Mouse (Mus musculus) megakaryocyte-erythroid progenitor cell, adult 5-6 weeks (primary cell): ENCODE measurements around the gene Nrxn2. TPM values are rescaled to one million over a fixed set of nuclear protein-coding genes. Genes with fewer than 3 reads are reported as not detected.

ENCODE experiments used
- ATAC-seq: replicated peaks from 2 replicates; pipeline ENCODE4 v1.8.0; 2016; ENCODE audit warnings: mild to moderate bottlenecking, inconsistent platforms; ENCODE audit not compliant: severe bottlenecking, poor library complexity, low FRiP score, low TSS enrichment
- total RNA-seq, 2 experiments: library from RNA; stranded (forward) in 1 of 2; stranded (reverse) in 1 of 2; fragments of 200-1000, 215-1000 nt in 1 of 2; fragments of >200 nt in 1 of 2; fragmentation: Nextera tagmentation in 1 of 2; gene quantifications; 2 replicates each; pipeline ENCODE4 v1.2.3; 2014 to 2017

Nrxn2 gene
- total RNA-seq, 2 experiments from 2014 or later = not detected

DNA sequence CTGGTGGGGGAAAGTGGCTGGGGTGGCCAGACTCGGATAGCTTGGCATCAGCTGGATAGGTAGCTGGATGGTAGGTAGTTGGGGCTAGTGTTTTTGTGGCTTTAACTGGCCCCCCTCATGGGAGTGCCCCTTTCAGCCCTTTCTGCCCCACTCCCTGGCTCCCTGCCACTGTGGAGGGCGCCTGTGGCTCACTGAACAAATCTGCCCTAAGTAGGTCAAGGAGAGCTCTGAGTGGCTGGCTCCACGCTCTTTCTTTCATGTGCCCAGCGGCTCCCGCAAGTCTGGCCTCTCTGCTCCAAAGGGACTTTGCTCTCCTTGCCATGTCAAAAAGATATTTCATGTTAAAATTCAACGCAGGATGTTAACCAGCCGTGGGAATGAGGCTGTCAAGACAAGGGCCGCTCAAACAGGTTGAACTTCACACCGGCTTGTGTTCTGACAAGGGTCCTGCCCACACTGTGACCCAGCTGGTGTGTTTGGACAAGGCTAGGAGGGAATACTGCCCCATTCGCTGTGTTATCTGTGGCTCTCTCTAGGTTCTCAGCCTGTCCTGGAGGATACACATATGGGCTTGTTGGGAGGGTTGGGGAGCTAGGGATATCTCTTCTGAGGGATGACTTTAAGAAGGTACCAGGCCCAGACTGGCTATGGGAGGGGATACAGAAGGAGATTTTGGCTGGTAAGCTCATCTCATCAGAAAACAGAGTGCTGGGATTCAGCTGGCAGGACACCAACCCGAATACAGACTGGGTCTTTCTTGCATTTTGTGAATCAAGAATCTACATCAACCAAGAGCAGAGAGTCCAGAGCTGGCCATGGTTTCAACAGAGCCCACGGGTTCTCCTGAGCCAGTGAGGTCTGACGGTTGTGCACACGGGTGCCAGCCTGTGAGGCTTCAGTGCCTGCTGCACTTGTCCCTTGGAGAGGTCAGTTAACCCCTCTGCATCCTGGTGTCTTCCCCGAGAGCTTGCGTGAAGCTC, 130.2 kb downstream of the Nrxn2 start:
- ATAC-seq = no peak

DNA sequence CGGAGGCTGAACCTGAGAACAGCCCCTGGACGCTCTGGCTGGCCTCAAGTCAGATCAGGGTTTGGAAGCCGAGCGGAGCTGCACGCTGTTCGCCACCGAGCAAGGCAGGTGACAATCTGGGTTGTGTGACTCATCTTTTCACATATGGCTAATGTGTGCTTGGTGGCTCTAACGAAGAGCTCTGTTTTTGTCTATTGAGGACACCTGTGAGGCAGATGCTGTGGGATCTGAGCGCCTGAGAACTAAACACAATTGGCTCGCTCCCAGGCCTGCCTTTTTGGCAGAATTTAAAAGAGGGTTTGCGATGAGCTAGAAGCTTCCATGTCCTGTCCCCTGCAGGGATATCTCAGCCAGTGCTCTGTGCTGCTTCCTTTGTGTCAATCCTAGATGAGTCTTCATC, 131.0 kb downstream of the Nrxn2 start:
- no peak for ATAC-seq

DNA sequence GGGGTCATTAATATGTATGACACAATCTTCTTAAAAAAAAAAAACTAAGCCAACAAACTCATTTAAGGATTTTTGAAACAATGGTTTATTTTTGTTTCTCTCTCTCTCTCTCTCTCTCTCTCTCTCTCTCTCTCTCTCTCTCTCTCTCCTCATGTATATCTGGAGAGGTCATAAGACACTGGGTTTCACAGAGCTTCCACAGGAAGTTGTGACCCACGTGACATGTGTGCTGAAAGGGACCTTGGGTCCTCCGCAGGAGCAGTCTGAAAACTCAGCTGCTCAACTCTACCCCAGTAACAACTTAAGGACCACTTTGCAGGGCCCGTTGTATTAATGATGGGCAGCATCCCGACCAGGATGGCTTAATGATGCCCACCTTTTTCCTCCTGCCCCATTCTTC, 132.7 kb downstream of the Nrxn2 start:
- no peak for ATAC-seq

DNA sequence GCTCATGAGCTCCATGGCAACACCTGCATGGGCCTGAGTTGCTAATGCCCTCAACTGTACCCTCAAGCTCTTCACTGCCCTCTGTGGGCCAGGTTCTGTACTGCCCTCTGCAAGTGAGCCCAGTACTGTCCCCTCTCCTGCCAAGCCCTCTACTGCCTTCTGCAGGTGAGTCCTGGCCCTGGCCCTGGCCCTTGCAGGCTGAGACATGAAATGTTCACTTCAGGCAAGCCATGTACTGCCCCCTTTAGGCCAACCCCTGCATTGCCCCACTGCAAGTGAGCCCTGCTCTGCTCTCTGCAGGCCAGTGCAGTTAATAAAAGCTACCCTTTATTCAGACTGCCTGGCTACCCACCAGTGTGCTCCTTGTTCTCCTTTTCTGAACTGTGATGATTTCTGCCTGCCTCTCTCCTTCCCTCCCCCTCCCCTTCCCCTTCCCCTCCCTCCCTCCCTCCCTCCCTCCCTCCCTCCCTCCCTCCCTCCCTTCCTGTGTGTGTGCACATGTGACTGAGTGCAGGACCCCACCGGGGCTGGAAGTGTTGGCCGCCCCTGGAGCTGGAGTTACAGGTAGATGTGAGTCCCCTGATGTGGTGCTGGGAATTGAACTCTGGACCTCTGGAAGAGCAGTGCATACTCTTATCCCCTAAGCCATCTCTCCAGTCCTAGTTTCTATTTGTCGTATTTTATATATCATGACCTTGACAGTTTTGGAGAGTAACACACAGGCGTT, 133.9 kb downstream of the Nrxn2 start:
- peak; percentile 61 for ATAC-seq

DNA sequence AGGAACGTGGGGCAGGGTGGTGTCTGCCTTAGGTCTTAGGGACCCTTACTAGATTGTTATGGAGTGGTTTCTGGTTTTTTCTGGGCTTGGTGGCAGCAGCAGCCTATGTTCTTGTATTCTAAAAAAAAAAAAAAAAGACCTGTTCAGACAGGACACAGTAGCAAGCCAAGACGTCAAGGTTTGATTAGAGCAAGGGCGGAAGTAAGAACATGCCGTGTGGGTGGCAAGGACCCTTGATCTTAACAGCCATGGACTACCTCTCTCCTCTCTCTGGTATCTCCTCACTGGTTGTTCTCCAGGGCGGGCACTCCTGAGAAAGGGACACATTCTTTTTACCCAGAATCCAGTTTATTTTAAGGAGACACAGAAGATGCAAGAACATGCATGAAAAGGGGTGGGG, 134.6 kb downstream of the Nrxn2 start:
- no peak for ATAC-seq

DNA sequence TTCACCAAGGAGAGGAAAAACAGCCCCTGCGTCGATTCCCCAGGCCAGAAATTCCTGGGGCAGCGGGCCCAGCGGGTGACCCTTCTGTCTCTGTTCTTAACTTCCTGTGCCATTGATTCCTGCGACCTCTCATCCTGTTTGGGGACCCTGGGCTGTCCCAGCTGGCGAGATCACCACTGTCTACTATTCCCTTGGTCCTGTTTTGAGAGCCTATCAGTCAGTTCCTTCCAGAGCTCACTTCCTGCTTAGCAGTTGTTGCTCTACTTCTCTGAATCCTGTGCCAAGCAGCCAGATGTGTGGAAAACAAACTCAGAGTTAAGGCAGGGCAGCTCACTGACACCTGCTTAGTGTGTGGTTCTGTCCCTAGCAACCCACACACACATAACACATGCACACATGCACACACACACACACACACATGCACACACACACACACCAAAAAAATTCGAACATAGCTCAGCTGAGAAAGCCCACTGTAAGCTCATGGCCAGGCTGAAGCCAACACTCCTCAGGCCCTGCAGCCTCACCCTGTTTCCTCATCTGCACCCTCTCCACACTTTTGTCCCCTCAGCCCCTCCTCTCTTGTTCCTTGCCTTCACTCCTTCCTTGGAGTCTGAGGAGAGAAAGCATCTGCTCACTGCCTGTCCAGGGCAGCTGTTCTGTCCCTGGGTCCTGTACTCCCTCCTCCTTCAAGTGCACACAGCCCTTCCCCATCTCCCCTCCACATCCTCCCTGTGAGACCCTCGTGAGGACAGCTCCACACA, 135.5 kb downstream of the Nrxn2 start:
- no peak for ATAC-seq

DNA sequence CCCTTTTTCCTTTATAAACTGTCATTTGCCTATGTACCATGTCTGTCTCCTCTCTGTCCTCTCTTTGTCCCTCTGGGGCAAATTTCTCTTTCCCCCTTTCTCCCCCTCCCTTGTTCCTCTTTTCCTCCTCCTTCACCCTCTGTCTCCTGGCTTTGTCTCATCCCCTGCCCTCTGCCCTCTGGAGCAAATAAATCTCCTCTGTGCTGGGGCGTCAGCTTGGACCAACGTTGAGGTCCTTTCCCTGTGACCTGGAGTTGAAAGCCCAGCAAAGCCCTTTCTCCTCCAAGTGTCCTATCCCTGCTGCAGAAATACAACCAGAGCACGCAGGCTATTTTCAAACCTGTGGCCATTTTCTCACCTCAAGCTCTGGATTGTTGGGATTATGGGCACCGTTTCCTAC, 141.0 kb downstream of the Nrxn2 start:
- no peak for ATAC-seq

DNA sequence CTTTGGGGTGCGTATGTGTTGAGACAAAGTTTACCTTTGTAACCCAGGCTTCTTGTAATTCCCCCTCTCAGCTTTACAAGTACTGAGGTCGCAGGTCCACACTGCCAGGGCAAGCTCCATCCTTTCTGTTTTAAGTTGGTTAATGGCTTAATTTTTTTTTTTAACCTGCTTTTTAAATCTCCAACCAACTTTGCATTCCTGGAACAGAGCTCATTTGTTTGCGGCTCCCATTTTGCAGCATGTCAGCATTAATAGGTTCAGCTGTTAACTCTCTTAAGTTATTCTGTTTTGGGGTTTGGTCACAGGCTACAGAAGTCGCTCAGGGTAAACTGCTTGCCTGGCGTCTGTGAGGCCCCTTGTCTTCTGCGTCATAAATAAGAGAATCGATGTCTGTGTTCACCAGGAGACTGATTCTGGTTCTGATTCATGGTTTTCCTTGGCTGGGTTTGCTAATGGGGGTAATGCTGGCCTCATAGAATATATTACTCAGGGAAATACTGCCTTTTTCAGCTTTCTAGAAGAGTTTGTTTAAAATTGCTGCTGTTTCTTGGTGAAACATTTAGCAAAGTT, 141.8 kb downstream of the Nrxn2 start:
- no peak for ATAC-seq

DNA sequence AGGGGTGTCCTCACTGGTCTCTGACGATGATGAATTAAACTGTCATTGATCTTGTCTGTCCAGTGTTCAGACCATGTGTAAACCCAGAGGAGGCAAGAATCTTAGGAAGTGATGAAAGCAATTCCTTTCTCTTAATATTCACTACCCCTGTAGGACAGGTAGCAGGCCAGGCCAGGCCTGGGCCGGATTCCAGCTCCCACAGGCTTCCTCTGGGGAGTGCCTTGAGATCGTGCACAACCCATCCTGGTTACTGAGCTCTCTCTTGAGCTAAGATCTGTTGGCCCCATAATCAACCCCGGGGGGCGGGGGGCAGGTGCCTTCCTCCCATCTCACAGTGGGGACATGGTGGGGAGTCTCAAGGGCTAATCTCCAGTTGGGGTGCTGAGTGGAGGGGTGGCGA, 146.6 kb downstream of the Nrxn2 start:
- ATAC-seq = no peak

DNA sequence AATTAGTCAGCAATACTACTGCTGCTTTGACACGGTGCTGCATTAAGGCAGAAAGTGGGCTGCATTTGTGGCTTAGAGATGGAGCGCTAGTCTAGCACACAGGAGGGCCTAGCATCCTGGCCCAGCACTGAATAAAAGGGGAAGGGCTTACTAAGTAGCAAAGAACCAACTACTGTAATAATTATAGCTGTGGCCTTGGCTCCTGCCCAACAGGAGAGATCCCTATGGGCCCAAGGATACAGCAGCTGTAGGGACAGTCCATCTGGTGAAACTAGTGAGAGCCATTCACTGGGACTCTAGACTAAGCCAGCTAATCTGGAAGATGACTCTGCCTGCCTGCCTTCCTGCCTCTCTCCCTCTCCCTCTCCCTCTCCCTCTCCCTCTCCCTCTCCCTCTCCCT, 147.9 kb downstream of the Nrxn2 start:
- ATAC-seq = no peak

DNA sequence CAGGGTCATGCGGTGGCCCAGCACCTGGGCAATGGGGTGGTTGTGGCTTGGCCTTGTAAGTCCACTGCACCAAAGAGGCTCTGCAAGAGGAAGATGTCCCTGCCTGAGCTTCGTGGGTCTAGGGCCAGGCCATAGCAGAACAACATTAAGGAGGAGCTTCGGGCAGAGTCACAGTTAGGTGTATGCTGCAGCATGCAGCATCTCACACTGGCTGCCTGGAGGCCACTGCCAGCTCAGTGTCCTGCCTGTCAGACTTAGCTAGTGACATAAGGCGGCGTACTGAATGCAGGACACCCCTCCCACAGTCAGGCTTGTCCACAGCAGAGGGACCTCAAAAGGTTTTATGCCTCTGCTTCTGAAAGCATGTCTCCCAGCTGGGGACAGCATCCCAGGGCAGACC, 150.5 kb downstream of the Nrxn2 start:
- ATAC-seq = no peak

DNA sequence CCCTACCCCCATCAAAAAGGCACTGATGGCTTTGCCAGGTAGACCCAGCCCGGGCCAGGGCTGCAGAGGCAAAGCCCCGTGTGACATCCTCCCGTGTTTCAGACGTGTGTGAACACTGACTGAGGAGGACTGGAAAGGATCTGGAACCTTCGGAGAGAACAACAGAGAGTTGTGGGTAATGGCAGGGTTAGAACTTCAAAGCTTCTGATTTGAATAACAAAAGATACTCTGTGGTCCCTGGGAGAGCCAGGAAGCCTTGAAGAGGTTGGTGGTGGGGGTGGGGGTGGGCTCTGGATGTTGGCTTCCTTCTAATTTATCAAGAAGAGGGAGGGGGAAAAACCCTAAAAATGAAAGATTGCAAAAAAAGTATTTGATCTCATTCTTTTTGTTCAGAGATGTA, 151.0 kb downstream of the Nrxn2 start:
- ATAC-seq = no peak

DNA sequence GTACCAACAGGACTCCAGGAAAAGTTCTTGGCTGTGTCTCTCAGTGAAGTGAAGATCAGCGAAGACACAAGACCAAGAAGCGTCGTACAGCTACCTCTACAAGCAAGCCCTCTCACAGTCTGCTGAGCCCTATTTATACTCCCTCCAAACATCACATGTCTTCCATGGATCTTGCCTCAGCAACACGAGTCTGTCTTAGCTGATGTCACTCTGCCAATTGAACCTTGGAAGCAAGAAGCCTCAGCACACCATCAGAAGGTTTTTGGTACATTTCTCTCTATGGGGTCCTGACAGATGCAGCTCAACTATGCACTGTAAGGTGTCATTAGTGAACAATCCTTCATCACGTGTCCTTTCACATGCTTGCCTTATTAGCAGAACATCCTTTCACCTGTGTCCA, 152.9 kb downstream of the Nrxn2 start:
- ATAC-seq = no peak

DNA sequence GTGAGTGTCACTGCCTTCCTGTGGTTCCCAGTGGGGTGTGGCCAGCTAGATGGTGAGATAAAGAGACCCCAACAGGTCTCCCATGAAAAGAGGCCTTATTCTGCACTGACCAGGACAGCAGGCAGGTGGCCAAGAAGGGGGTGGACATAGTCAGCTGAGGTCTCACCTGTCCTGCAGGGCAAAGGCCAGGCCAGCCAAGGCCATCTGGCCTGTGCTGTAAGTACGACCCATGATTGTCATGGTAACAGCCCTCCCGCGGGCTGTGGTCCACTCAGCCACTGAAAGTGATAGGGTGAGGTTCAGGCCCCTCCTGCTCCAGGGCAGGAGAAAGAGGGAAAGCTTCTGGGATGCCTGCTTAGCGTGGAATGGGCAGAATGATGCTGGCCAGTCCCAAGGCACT, 153.5 kb downstream of the Nrxn2 start:
- ATAC-seq = no peak

Other genes with a start within 250 kb of the Nrxn2 start
- gene Majin, start 234.3 kb upstream of the Nrxn2 start, total RNA-seq (2014; fragmentation: Nextera tagmentation) = not detected in 2 replicates
- gene Majin, start 234.3 kb upstream of the Nrxn2 start, total RNA-seq (2017) = not detected in 2 replicates
- gene Gpha2, start 192.4 kb upstream of the Nrxn2 start, total RNA-seq (2014; fragmentation: Nextera tagmentation) = not detected in 2 replicates
- gene Gpha2, start 192.4 kb upstream of the Nrxn2 start, total RNA-seq (2017) = not detected in 2 replicates
- 10.9 and 24.0 TPM in 2 replicates for gene Ppp2r5b, start 182.9 kb upstream of the Nrxn2 start, total RNA-seq (2014; fragmentation: Nextera tagmentation)
- 8.6 and 10.3 TPM in 2 replicates for gene Ppp2r5b, start 182.9 kb upstream of the Nrxn2 start, total RNA-seq (2017)
- gene Atg2a, start 177.1 kb upstream of the Nrxn2 start, total RNA-seq (2014; fragmentation: Nextera tagmentation) = 22.6 and 30.2 TPM in 2 replicates
- 5.8 and 11.8 TPM in 2 replicates for gene Atg2a, start 177.1 kb upstream of the Nrxn2 start, total RNA-seq (2017)
- gene Ehd1, start 142.0 kb upstream of the Nrxn2 start, total RNA-seq (2014; fragmentation: Nextera tagmentation) = 50.0 and 60.7 TPM in 2 replicates
- 26.7 and 62.5 TPM in 2 replicates for gene Ehd1, start 142.0 kb upstream of the Nrxn2 start, total RNA-seq (2017)
- gene Cdc42bpg, start 112.3 kb upstream of the Nrxn2 start, total RNA-seq (2014; fragmentation: Nextera tagmentation) = 3.4 and 4.4 TPM in 2 replicates
- gene Cdc42bpg, start 112.3 kb upstream of the Nrxn2 start, total RNA-seq (2017) = 3.1 and 3.7 TPM in 2 replicates
- 39.8 and 56.2 TPM in 2 replicates for gene Men1, start 83.8 kb upstream of the Nrxn2 start, total RNA-seq (2014; fragmentation: Nextera tagmentation)
- 17.8 and 19.8 TPM in 2 replicates for gene Men1, start 83.8 kb upstream of the Nrxn2 start, total RNA-seq (2017)
- 37.3 and 41.8 TPM in 2 replicates for gene Map4k2, start 77.6 kb upstream of the Nrxn2 start, total RNA-seq (2014; fragmentation: Nextera tagmentation)
- gene Map4k2, start 77.6 kb upstream of the Nrxn2 start, total RNA-seq (2017) = 9.4 and 27.2 TPM in 2 replicates
- gene Sf1, start 55.0 kb upstream of the Nrxn2 start, total RNA-seq (2014; fragmentation: Nextera tagmentation) = 286 and 398 TPM in 2 replicates
- 253 and 302 TPM in 2 replicates for gene Sf1, start 55.0 kb upstream of the Nrxn2 start, total RNA-seq (2017)
- gene Pygm, start 34.3 kb upstream of the Nrxn2 start, total RNA-seq (2014; fragmentation: Nextera tagmentation) = 4.9 TPM in 1 of 2 replicates, not detected in the other
- gene Pygm, start 34.3 kb upstream of the Nrxn2 start, total RNA-seq (2017) = 0.04 and 4.9 TPM in 2 replicates
- gene Rasgrp2, start 19.4 kb upstream of the Nrxn2 start, total RNA-seq (2014; fragmentation: Nextera tagmentation) = 41.2 and 64.6 TPM in 2 replicates
- gene Rasgrp2, start 19.4 kb upstream of the Nrxn2 start, total RNA-seq (2017) = 21.6 and 32.0 TPM in 2 replicates
- not detected in 2 replicates for gene Slc22a12, start 124.3 kb downstream of the Nrxn2 start, total RNA-seq (2014; fragmentation: Nextera tagmentation)
- gene Slc22a12, start 124.3 kb downstream of the Nrxn2 start, total RNA-seq (2017) = not detected in 2 replicates